Mouse (Mus musculus) ovary, adult 10 weeks (tissue): ENCODE results near the gene Taf12. TPM values are rescaled to one million over a fixed set of nuclear protein-coding genes. Genes with fewer than 3 reads are reported as not detected.

Source experiments
- polyA plus RNA-seq: library from polyadenylated mRNA; stranded (reverse); fragments of 350-450 nt; fragmentation: Illumina TruSeq; extraction: RNeasy Lipid Tissue Mini Kit (QIAGEN cat#74804); gene quantifications from one replicate; pipeline ENCODE4 v1.2.3, GENCODE M21; 2014

Taf12 gene
- polyA plus RNA-seq, result 18.2 TPM

DNA sequence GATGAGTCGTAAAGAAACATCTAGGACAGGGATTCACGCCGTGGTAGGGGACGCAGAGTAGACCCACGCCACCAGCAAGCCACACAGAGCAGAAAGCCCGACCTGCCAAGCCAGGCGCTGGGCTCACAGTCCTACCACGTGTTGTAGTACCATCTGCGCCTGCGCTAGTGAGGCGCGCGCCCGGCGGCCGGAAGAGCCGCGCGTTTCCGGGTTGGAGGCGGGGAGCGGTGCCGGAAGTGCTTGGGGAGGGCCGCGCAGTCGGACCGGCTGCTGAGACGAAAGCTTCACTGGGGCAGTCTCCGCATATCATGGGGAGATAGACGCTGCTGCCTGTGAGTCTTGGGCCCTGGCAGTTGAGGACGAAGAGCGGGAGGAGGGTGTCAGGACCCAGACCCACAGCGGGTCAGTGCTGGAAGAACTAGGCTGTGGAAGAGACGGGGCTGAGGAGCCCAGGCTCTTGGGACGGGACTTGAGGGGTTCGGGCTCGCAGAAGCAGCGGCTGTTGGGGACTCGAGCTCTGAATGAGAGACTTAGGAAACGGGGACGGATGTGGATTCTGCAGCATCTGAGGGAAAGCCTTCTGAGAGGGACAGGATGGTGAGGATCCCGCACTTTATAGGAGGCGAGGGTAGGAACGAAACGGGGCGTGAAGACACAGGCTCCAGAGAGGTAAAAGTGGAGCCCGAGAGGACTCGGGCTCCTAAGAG is at the start of gene Taf12:
Taf12 (plus strand) TSS at position 220 of the 707 bp plus-strand sequence.

DNA sequence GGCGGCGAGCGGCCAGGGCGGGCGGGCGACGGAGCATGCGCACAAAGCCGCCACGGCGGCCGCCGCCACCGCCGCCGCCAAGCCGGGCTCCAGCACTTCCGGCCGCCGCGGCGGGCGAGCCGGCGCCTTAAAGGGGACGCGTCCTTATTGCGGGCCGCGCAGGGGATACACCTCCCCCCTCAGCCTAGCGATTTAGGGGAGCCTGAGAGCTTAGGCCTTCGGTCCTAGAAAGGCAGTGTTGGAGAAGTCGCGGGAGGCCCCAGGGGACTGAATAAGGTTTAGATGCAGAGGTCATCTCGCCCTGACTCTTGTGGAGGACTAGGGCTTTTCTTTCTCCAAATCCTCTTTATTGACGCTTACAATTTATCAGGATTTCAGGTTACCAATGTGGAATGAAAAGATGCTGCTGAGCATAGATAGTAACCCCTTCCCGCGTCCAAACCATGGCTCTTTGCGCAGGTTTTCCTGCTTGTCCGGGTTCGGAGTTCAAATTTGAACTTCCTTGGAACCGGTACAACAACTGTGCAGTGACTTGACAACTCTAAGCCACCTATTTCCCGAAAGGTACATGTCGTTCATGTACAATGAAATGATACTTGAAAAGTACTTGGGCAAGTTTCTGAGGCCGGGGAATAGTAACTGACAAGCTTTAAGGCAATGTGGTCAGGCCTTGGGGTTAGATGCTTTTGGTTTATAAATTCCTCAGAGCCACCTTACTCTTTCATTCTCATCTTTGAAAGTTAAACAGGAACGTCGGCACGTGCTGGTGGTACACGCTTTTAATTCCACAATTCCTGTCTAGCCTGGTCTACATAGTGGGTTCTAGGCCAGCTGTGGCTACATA is 12.4 kb upstream of the Taf12 start, which contains the start of gene Gmeb1:
Gmeb1 (minus strand) TSS at position 89 of the 844 bp plus-strand sequence.

GRCm38 (mm10) chr4:132302939-132303479 is 28.8 kb downstream of the Taf12 start, which contains the start of gene Rab42:
Gene Rab42 (minus strand): TSS chr4:132303385.

GRCm38 (mm10) chr4:132329115-132329834 is 55.1 kb downstream of the Taf12 start, which contains the start of gene Trnau1ap:
Gene Trnau1ap (minus strand): TSS chr4:132329538.

Other genes with a start within 250 kb of the Taf12 start
- not detected for gene Gm10300, start 199.7 kb upstream of the Taf12 start, polyA plus RNA-seq
- 28.6 TPM for gene Epb41, start 199.1 kb upstream of the Taf12 start, polyA plus RNA-seq
- not detected for gene Oprd1, start 129.9 kb upstream of the Taf12 start, polyA plus RNA-seq
- 121 TPM for gene Ythdf2, start 62.1 kb upstream of the Taf12 start, polyA plus RNA-seq
- 7.8 TPM for gene Gmeb1, start 12.8 kb upstream of the Taf12 start, polyA plus RNA-seq
- not detected for gene Rab42, start 29.0 kb downstream of the Taf12 start, polyA plus RNA-seq
- 8.9 TPM for gene Trnau1ap, start 55.2 kb downstream of the Taf12 start, polyA plus RNA-seq
- 6.0 TPM for gene Rcc1, start 79.2 kb downstream of the Taf12 start, polyA plus RNA-seq
- 18.1 TPM for gene Phactr4, start 148.1 kb downstream of the Taf12 start, polyA plus RNA-seq
- 2.5 TPM for gene Med18, start 189.5 kb downstream of the Taf12 start, polyA plus RNA-seq
- gene Sesn2, start 236.1 kb downstream of the Taf12 start, polyA plus RNA-seq, result 0.54 TPM